Mouse (Mus musculus) liver, embryonic 14.5 days (tissue): Measurements from ENCODE around the gene Mab21l3.

Experiments
- CTCF ChIP-seq: IDR thresholded peaks from 2 replicates; pipeline ENCODE4 v1.5.1; 2016; ENCODE audit warnings: antibody characterized with exemption, low read depth, control low read depth
- EP300 ChIP-seq: IDR thresholded peaks from 2 replicates; pipeline ENCODE4 v1.6.1; 2016; ENCODE audit warnings: antibody characterized with exemption, low read depth

- TF ChIP-seq CTCF (no peak), EP300 (no peak)
Measured at GRCm38 (mm10) chr3:101836532-101836931, 12.2 kb downstream of the Mab21l3 start.
